Mouse (Mus musculus) MEL (cell line): ENCODE measurements around the gene Nxph3. TPM values are rescaled to one million over a fixed set of nuclear protein-coding genes. Genes with fewer than 3 reads are reported as not detected.
A peak's percentile ranks its signal among the peaks of the same experiment; 100 is the strongest.

ENCODE experiments used
- DNase-seq: peaks from one replicate; pipeline ENCODE4 v3.0.0; 2011; ENCODE audit warnings: low read depth, low spot score
- H3K27ac ChIP-seq: 2 replicates; pipeline ENCODE4 v1.5.1; 2012; ENCODE audit warnings: low read depth, mild to moderate bottlenecking, control low read depth, low read length, moderate library complexity; ENCODE audit not compliant: control insufficient read depth
- H3K27me3 ChIP-seq, 2 experiments: fragments of 150-350 bp in 1 of 2; sonication (generic) in 1 of 2; 2 replicates each; pipeline ENCODE4 v1.6.1; 2012; ENCODE audit warnings: low read length in 2 of 2, mild to moderate bottlenecking in 2 of 2, improper control_type of control experiment in 1 of 2, moderate library complexity in 1 of 2; ENCODE audit not compliant: insufficient read depth in 2 of 2, control insufficient read depth in 1 of 2
- H3K36me3 ChIP-seq, 2 experiments: 2 replicates each; pipeline ENCODE4 v1.6.1; 2012 to 2014; ENCODE audit warnings: low read length in 2 of 2, improper control_type of control experiment in 1 of 2, inconsistent platforms in 1 of 2, mild to moderate bottlenecking in 1 of 2; ENCODE audit not compliant: insufficient read depth in 2 of 2, control insufficient read depth in 1 of 2
- H3K4me1 ChIP-seq, 2 experiments: fragments of 150-350 bp in 1 of 2; sonication (generic) in 1 of 2; 2 replicates each; pipeline ENCODE4 v1.6.1; 2012; ENCODE audit warnings: low read length in 2 of 2, improper control_type of control experiment in 1 of 2, mild to moderate bottlenecking in 1 of 2; ENCODE audit not compliant: insufficient read depth in 2 of 2, control insufficient read depth in 1 of 2
- H3K4me3 ChIP-seq, 2 experiments: fragments of 150-350 bp in 1 of 2; sonication (generic) in 1 of 2; 2 replicates each; pipeline ENCODE4 v1.5.1; 2012; ENCODE audit warnings: low read depth in 2 of 2, low read length in 2 of 2, mild to moderate bottlenecking in 2 of 2, moderate library complexity in 2 of 2, control low read depth in 1 of 2, improper control_type of control experiment in 1 of 2; ENCODE audit not compliant: control insufficient read depth in 1 of 2, insufficient read depth in 1 of 2
- H3K79me2 ChIP-seq: 2 replicates; pipeline ENCODE4 v1.6.1; 2012; ENCODE audit warnings: mild to moderate bottlenecking, low read length, moderate library complexity; ENCODE audit not compliant: control insufficient read depth, poor library complexity, insufficient read depth
- H3K9ac ChIP-seq: 2 replicates; pipeline ENCODE4 v1.6.1; 2012; ENCODE audit warnings: low read depth, mild to moderate bottlenecking, control low read depth, low read length, moderate library complexity; ENCODE audit not compliant: control insufficient read depth, poor library complexity, severe bottlenecking
- H3K9me3 ChIP-seq: fragments of 150-350 bp; sonication (generic); replicated peaks from 2 replicates; pipeline ENCODE4 v1.6.1; 2012; ENCODE audit warnings: mild to moderate bottlenecking, low read length, improper control_type of control experiment, moderate library complexity; ENCODE audit not compliant: insufficient read depth
- CHD1 ChIP-seq: IDR thresholded peaks from 2 replicates; pipeline ENCODE4 v1.6.1; 2012; ENCODE audit warnings: low read depth, mild to moderate bottlenecking, inconsistent platforms, low read length, improper control_type of control experiment
- CHD2 ChIP-seq: IDR thresholded peaks from 2 replicates; pipeline ENCODE4 v1.6.1; 2011; ENCODE audit warnings: low read length, improper control_type of control experiment
- CTCF ChIP-seq, 3 experiments: IDR thresholded peaks in 2 of 3; conservative IDR thresholded peaks in 1 of 3; 2 replicates each; pipeline ENCODE4 v1.5.1; 2011 to 2012; ENCODE audit warnings: low read length in 3 of 3, low read depth in 2 of 3, mild to moderate bottlenecking in 2 of 3, improper control_type of control experiment in 1 of 3, inconsistent platforms in 1 of 3, mixed read lengths in 1 of 3, moderate library complexity in 1 of 3; ENCODE audit not compliant: control insufficient read depth in 1 of 3, insufficient read depth in 1 of 3, poor library complexity in 1 of 3, severe bottlenecking in 1 of 3
- E2F4 ChIP-seq: IDR thresholded peaks from 2 replicates; pipeline ENCODE4 v1.6.1; 2011; ENCODE audit warnings: low read depth, low read length, improper control_type of control experiment, borderline replicate concordance
- ELF1 ChIP-seq: IDR thresholded peaks from 2 replicates; pipeline ENCODE4 v1.6.1; 2014; ENCODE audit warnings: low read depth, mild to moderate bottlenecking, inconsistent platforms, low read length, improper control_type of control experiment, moderate library complexity
- EP300 ChIP-seq, 2 experiments: IDR thresholded peaks; 2 replicates each; pipeline ENCODE4 v1.6.1; 2011; ENCODE audit warnings: improper control_type of control experiment in 2 of 2, low read length in 2 of 2, low read depth in 1 of 2, mild to moderate bottlenecking in 1 of 2
- HCFC1 ChIP-seq: IDR thresholded peaks from 2 replicates; pipeline ENCODE4 v1.6.1; 2012; ENCODE audit warnings: low read depth, mild to moderate bottlenecking, inconsistent platforms, low read length, improper control_type of control experiment, moderate library complexity
- MAZ ChIP-seq: IDR thresholded peaks from 2 replicates; pipeline ENCODE4 v1.6.1; 2012; ENCODE audit warnings: low read depth, mild to moderate bottlenecking, inconsistent platforms, low read length, improper control_type of control experiment
- MEF2A ChIP-seq: IDR thresholded peaks from 2 replicates; pipeline ENCODE4 v1.6.1; 2014; ENCODE audit warnings: low read depth, mild to moderate bottlenecking, inconsistent platforms, low read length, improper control_type of control experiment; ENCODE audit not compliant: poor library complexity, insufficient replicate concordance, severe bottlenecking; ENCODE audit errors: extremely low read depth
- NELFE ChIP-seq: IDR thresholded peaks from 2 replicates; pipeline ENCODE4 v1.6.1; 2011; ENCODE audit warnings: low read depth, low read length, improper control_type of control experiment
- RCOR1 ChIP-seq: IDR thresholded peaks from 2 replicates; pipeline ENCODE4 v1.6.1; 2012; ENCODE audit warnings: low read depth, mild to moderate bottlenecking, inconsistent platforms, low read length, improper control_type of control experiment
- TCF12 ChIP-seq: IDR thresholded peaks from 2 replicates; pipeline ENCODE4 v1.6.1; 2014; ENCODE audit warnings: low read depth, mild to moderate bottlenecking, inconsistent platforms, low read length, improper control_type of control experiment, moderate library complexity
- UBTF ChIP-seq: IDR thresholded peaks from 2 replicates; pipeline ENCODE4 v1.6.1; 2012; ENCODE audit warnings: low read depth, mild to moderate bottlenecking, inconsistent platforms, low read length, improper control_type of control experiment, moderate library complexity, borderline replicate concordance; ENCODE audit not compliant: insufficient read depth
- USF1 ChIP-seq: IDR thresholded peaks from 2 replicates; pipeline ENCODE4 v1.6.1; 2014; ENCODE audit warnings: low read depth, mild to moderate bottlenecking, inconsistent platforms, low read length, improper control_type of control experiment, moderate library complexity
- ZC3H11A ChIP-seq: IDR thresholded peaks from 2 replicates; pipeline ENCODE4 v1.6.1; 2012; ENCODE audit warnings: low read depth, mild to moderate bottlenecking, inconsistent platforms, low read length, improper control_type of control experiment
- ZMIZ1 ChIP-seq: IDR thresholded peaks from 2 replicates; pipeline ENCODE4 v1.6.1; 2012; ENCODE audit warnings: low read depth, mild to moderate bottlenecking, inconsistent platforms, low read length, improper control_type of control experiment, moderate library complexity
- polyA plus RNA-seq, 2 experiments: library from polyadenylated mRNA; stranded (reverse) in 1 of 2; unstranded in 1 of 2; fragments of >175 nt in 1 of 2; fragments of >200 nt in 1 of 2; gene quantifications; 2 replicates each; pipeline versions ENCODE4 v1.2.1 to v1.2.4; 2012; ENCODE audit warnings: low replicate concordance in 2 of 2, low read depth in 1 of 2; ENCODE audit not compliant: insufficient read length in 2 of 2, insufficient read depth in 1 of 2, missing spikeins in 1 of 2
- total RNA-seq: library from RNA; depleted of rRNA; stranded (reverse); fragments of 300-350 nt; gene quantifications from 2 replicates; pipeline ENCODE4 v1.2.3, GENCODE M21; 2012

Nxph3 gene
- total and polyA plus RNA-seq, 3 experiments: not detected

GRCm38 (mm10) chr11:95533484-95534160, 19.3 kb upstream of the Nxph3 start (continued):
- TF ChIP-seq RCOR1: no peak

GRCm38 (mm10) chr11:95532353-95533072, 18.1 kb upstream of the Nxph3 start:
- Histone ChIP-seq H3K79me2 (no peaks in the 10 kb centered on the region), H3K4me3 (no peak overlapping the region), H3K36me3 (no peaks in the 10 kb centered on the region), H3K4me1 (peaks cover 0 to 2% of the 10 kb centered on the region in 2 experiments; a peak in 1 of 4 replicates), H3K9ac (no peak overlapping the region), H3K27ac (no peak overlapping the region), H3K9me3 (no peaks in the 10 kb centered on the region), H3K27me3 (no peaks in the 10 kb centered on the region)
- no peak for TF ChIP-seq CTCF (IDR thresholded peaks at IDR 0.05 in 2 of 3, conservative IDR thresholded peaks at IDR 0.05 in 1 of 3; ENCODE audit: control insufficient read depth in 1 of 3, insufficient read depth in 1 of 3, low read depth in 2 of 3, low read length in 3 of 3, poor library complexity in 1 of 3, severe bottlenecking in 1 of 3)
- TF ChIP-seq MEF2A: no peak
- TF ChIP-seq MAZ: no peak
- no peak for TF ChIP-seq TCF12
- no peak for TF ChIP-seq UBTF
- TF ChIP-seq ELF1: no peak
- TF ChIP-seq USF1: no peak
- no peak for TF ChIP-seq EP300 (IDR thresholded peaks at IDR 0.05; ENCODE audit: low read depth in 1 of 2, low read length in 2 of 2)
- no peak for TF ChIP-seq HCFC1
- no peak for TF ChIP-seq ZMIZ1
- no peak for TF ChIP-seq E2F4
- TF ChIP-seq CHD1: no peak
- no peak for TF ChIP-seq ZC3H11A
- TF ChIP-seq NELFE: no peak
- no peak; the same call in 1 of the 2 replicates for TF ChIP-seq CHD2
- DNase-seq: no peak

- Histone ChIP-seq H3K36me3 (no peaks in the 10 kb centered on the region), H3K79me2 (no peaks in the 10 kb centered on the region), H3K27ac (no peak overlapping the region), H3K4me3 (no peak overlapping the region), H3K4me1 (0 out of 4 replicates have a peak, but pooled peaks cover 0 to 2% of the 10 kb centered on the region in 2 experiments), H3K9ac (no peak overlapping the region), H3K9me3 (no peaks in the 10 kb centered on the region), H3K27me3 (peaks cover 14 to 17% of the 10 kb centered on the region in 2 experiments)
- peak; percentile 21 to 43 (median 38); a peak in 5 of 6 replicates for TF ChIP-seq CTCF (IDR thresholded peaks at IDR 0.05 in 2 of 3, conservative IDR thresholded peaks at IDR 0.05 in 1 of 3; ENCODE audit: control insufficient read depth in 1 of 3, insufficient read depth in 1 of 3, low read depth in 2 of 3, low read length in 3 of 3, poor library complexity in 1 of 3, severe bottlenecking in 1 of 3)
- no peak for TF ChIP-seq HCFC1
- TF ChIP-seq ZC3H11A: no peak
- DNase-seq: no peak
These were observed 13.9 kb upstream of the Nxph3 start for GRCm38 (mm10) chr11:95528231-95528630.
